Mouse (Mus musculus) NIH3T3 (cell line): ENCODE results near the gene Kctd10.

Source experiments
- DNase-seq: peaks from one replicate; pipeline ENCODE4 v3.0.0-alpha.2; 2012; ENCODE audit warnings: low read depth

The Kctd10 gene

DNA sequence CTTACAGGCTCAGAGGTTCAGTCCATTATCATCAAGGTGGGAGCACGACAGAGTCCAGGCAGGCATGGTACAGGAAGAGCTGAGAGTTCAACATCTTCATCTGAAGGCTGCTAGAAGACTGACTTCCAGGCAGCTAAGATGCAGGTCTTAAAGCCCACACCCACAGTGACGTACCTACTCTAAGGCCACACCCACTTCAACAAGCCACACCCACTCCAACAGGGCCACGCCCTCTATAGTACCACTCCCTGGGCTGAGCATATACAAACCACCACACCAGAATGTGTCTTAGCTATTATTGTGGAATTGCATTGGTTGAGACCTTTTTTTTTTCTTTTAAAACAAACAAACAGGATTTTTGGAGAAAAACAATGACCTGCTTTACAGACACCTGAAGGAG, 34.8 kb downstream of the Kctd10 start:
- DNase-seq, result peak; percentile 20

DNA sequence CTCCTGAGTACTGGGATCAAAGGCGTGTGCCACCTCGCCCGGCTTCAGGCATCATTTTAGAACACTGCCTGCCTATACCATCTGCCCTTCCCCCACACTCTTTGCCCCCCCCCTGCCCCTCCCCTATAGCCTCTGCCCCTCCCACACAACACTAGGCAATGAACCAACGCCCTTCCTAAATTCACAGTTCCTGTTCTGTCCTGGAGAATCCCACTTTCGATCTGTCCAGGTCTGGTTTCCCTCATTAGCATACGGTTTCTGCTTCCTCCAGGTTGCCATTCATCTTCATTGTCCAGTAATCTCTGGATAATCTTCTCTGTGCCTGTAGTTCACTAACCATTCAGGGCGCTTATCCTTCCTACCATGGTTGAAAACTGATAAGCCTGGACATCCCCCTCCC, 36.7 kb downstream of the Kctd10 start:
- no peak for DNase-seq

DNA sequence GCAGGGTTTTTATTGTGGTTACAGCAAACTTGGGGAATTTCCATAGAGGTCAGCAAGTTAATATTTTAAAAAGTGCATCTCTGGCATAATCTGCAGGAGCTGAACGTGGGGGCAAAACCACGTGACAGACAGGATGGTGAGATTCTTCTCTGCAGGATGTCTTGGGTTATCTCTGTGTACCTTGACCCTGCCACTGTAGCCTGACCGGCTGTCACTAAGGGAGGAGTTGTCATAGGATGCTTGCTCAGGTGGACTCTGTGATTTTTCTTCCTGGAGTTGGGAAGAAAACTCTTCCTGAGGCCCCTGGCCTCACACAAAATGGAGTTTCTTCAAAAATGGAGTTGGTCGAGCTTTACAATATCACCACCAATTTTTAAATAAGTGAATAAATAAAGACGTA, 37.3 kb downstream of the Kctd10 start:
- no peak for DNase-seq

DNA sequence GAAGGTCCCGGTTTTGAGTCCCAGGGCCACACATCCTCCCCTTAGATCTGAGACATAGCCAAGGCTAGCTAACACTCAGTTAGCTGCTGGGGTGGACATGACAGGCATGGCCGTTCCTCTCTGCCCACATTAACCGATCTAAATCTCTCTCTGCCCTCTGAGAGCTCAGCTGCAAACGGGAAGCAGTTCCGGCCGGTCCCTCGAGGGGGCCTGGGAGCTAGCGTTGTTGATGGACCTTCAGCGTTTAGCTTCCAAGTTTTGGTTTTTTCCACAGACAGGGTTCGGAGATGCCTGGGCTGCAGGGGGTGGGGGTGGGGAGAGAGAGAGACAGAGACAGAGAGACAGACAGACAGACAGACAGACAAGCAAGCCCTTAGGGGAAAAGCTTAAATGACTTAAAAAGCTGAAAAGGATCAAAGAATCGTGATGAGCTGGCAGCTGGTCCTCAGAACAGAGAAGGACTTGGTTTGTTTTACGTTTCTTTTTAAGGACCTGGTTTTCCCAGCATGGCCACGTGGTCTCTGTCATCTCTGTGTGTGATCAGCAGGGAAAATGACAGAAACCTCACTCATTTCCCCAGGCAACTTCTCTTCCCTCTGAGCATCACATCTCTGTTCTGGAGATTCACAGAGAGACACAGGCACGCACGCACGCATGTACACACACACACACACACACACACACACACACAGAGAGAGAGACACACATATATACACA, 56.4 kb downstream of the Kctd10 start:
- peak; percentile 84 for DNase-seq

DNA sequence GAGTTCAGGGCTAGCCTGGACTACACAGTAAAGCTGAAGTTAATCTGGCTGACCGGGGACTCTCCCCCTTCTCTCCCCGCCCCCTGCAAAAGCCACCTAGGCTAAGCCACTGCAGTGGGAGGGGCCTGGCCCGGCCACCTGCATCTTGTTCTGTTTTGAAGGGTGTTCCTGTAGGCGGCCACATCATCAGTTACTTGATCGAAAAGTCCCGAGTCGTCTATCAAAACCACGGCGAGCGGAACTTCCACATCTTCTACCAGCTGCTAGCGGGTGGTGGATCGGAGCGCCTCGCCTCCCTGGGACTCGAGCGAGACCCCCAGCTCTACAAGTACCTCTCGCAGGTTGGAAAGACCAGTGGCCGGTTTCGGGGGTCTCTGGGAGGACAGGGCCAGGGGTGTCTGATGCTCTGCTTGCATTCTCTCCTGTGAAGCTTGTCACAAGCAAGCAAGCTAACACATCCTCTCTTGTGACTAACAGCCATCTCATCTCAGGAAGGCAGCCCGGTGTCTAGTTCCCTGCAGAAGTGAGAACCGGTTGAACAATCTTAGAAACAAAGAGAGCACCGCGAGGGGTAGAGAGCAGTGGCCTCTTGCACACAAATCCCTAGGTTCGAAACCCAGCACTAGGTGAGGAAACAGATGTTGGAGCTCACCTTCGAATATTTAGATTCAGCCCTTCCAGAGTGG, 57.1 kb downstream of the Kctd10 start:
- DNase-seq, result no peak
